Mouse (Mus musculus): ENCODE measurements around the gene Isg20l2.

GRCm38 (mm10) chr3:87979493-87979892 is 49.4 kb downstream of the Isg20l2 start:
- TF ChIP-seq CEBPB (IDR thresholded peaks at IDR 0.05; ENCODE audit: insufficient read depth, poor library complexity, severe bottlenecking) (no peak), POLR2A (IDR thresholded peaks at IDR 0.05; ENCODE audit: insufficient read length, low read depth) (no peak), E2F4 (IDR thresholded peaks at IDR 0.05; ENCODE audit: insufficient read depth) (no peak), MYOD1 (IDR thresholded peaks at IDR 0.05; ENCODE audit: control insufficient read depth in 1 of 3, insufficient read length in 2 of 3, low read depth in 2 of 3) (no peak), TCF12 (IDR thresholded peaks at IDR 0.05; ENCODE audit: insufficient read depth, poor library complexity, severe bottlenecking) (no peak), POLR2AphosphoS2 (IDR thresholded peaks at IDR 0.05; ENCODE audit: insufficient read length, low read depth) (peak; percentile 60), MAX (IDR thresholded peaks at IDR 0.05; ENCODE audit: low read depth) (no peak), SRF (IDR thresholded peaks at IDR 0.05; ENCODE audit: control insufficient read depth, insufficient read length, low read depth) (no peak), USF1 (IDR thresholded peaks at IDR 0.05; ENCODE audit: low read depth) (no peak), MYOG (IDR thresholded peaks at IDR 0.05; ENCODE audit: control insufficient read depth in 1 of 3, insufficient read depth in 1 of 3, insufficient read length in 2 of 3, low read depth in 2 of 3) (no peak), REST (IDR thresholded peaks at IDR 0.05; ENCODE audit: insufficient read depth, insufficient read length) (no peak), TCF3 (IDR thresholded peaks at IDR 0.05; ENCODE audit: insufficient read length, low read depth) (no peak)
